Mouse (Mus musculus) spleen, postnatal 0 days (tissue): ENCODE results near the gene Trhde. TPM values are rescaled to one million over a fixed set of nuclear protein-coding genes. Genes with fewer than 3 reads are reported as not detected.

Experiments
- polyA plus RNA-seq: library from polyadenylated mRNA; unstranded; fragments of >200 nt; fragmentation: Nextera tagmentation; extraction: Ambion mirVana; gene quantifications from 2 replicates; pipeline ENCODE4 v1.2.1, GENCODE M21; 2015

Gene Trhde
- polyA plus RNA-seq = 0.02 TPM in 1 of 2 replicates, not detected in the other

GRCm38 (mm10) chr10:114802161-114802651 is at the start of gene Trhde:
Gene Trhde, minus strand, starts transcription at chr10:114802307.

